Mouse (Mus musculus) retina, postnatal 1 day (tissue): ENCODE results near the gene Ralgps2.

Source experiments
- DNase-seq: peaks from one replicate; pipeline ENCODE4 v3.0.0-alpha.2; 2012

The Ralgps2 gene

GRCm38 (mm10) chr1:156954216-156954615, 14.8 kb upstream of the Ralgps2 start:
- no peak for DNase-seq

GRCm38 (mm10) chr1:156950354-156950753, 10.9 kb upstream of the Ralgps2 start:
- no peak for DNase-seq

- no peak for DNase-seq
Measured at GRCm38 (mm10) chr1:156940584-156940983, 1.2 kb upstream of the Ralgps2 start.

- no peak for DNase-seq
Measured at GRCm38 (mm10) chr1:156940142-156940522, 706 bp upstream of the Ralgps2 start.

GRCm38 (mm10) chr1:156938705-156939242, 652 bp downstream of the Ralgps2 start:
- peak; percentile 91 for DNase-seq

GRCm38 (mm10) chr1:156937436-156937835, 2.0 kb downstream of the Ralgps2 start:
- no peak for DNase-seq

GRCm38 (mm10) chr1:156933712-156934111, 5.7 kb downstream of the Ralgps2 start:
- DNase-seq = no peak

- DNase-seq = no peak
Measured at GRCm38 (mm10) chr1:156932036-156932774, 7.2 kb downstream of the Ralgps2 start.

- no peak for DNase-seq
Measured at GRCm38 (mm10) chr1:156931106-156931870, 8.1 kb downstream of the Ralgps2 start.

- DNase-seq = no peak
Measured at GRCm38 (mm10) chr1:156930263-156930662, 9.2 kb downstream of the Ralgps2 start.

GRCm38 (mm10) chr1:156928255-156928654, 11.2 kb downstream of the Ralgps2 start:
- DNase-seq = no peak

GRCm38 (mm10) chr1:156923511-156923910, 15.9 kb downstream of the Ralgps2 start:
- no peak for DNase-seq

GRCm38 (mm10) chr1:156922921-156923320, 16.5 kb downstream of the Ralgps2 start:
- DNase-seq = no peak

- DNase-seq = no peak
Measured at GRCm38 (mm10) chr1:156921290-156921994, 18.0 kb downstream of the Ralgps2 start.

- peak; percentile 85 for DNase-seq
Measured at GRCm38 (mm10) chr1:156917460-156917859, 22.0 kb downstream of the Ralgps2 start.

- no peak for DNase-seq
Measured at GRCm38 (mm10) chr1:156916361-156916760, 23.1 kb downstream of the Ralgps2 start.

GRCm38 (mm10) chr1:156914942-156915341, 24.5 kb downstream of the Ralgps2 start:
- no peak for DNase-seq

- DNase-seq = no peak
Measured at GRCm38 (mm10) chr1:156913190-156913589, 26.2 kb downstream of the Ralgps2 start.

- no peak for DNase-seq
Measured at GRCm38 (mm10) chr1:156910948-156911347, 28.5 kb downstream of the Ralgps2 start.

GRCm38 (mm10) chr1:156909866-156910265, 29.6 kb downstream of the Ralgps2 start:
- DNase-seq = no peak

- no peak for DNase-seq
Measured at GRCm38 (mm10) chr1:156909265-156909664, 30.2 kb downstream of the Ralgps2 start.

GRCm38 (mm10) chr1:156905660-156906059, 33.8 kb downstream of the Ralgps2 start:
- DNase-seq = no peak

GRCm38 (mm10) chr1:156903899-156904298, 35.5 kb downstream of the Ralgps2 start:
- no peak for DNase-seq
